Mouse (Mus musculus) frontal cortex, adult 2 months (tissue): ENCODE results near the gene Dnajb1. TPM values are rescaled to one million over a fixed set of nuclear protein-coding genes. Genes with fewer than 3 reads are reported as not detected.
A peak's percentile ranks its signal among the peaks of the same experiment; 100 is the strongest.
"Not testable (repeated sequence)": the region's sequence is repeated elsewhere in the genome, so short reads cannot be mapped to it uniquely, and the experiment has no call there.

Experiments used
- DNase-seq, 2 experiments: peaks; one replicate each; pipeline ENCODE4 v3.0.0; 2022; ENCODE audit warnings: low spot score in 1 of 2; ENCODE audit errors: extremely low spot score in 1 of 2
- polyA plus RNA-seq: library from polyadenylated mRNA; depleted of rRNA; stranded (reverse); fragments of >200 nt; gene quantifications from 2 replicates; pipeline ENCODE4 v1.2.3, GENCODE M21; 2012

Gene Dnajb1
- polyA plus RNA-seq, 1 experiment: 37.9 TPM

GRCm38 (mm10) chr8:83577384-83577791 lies 30.6 kb upstream of the Dnajb1 start:
- peak in 1 of 2 experiments; percentile 1 for DNase-seq

DNA sequence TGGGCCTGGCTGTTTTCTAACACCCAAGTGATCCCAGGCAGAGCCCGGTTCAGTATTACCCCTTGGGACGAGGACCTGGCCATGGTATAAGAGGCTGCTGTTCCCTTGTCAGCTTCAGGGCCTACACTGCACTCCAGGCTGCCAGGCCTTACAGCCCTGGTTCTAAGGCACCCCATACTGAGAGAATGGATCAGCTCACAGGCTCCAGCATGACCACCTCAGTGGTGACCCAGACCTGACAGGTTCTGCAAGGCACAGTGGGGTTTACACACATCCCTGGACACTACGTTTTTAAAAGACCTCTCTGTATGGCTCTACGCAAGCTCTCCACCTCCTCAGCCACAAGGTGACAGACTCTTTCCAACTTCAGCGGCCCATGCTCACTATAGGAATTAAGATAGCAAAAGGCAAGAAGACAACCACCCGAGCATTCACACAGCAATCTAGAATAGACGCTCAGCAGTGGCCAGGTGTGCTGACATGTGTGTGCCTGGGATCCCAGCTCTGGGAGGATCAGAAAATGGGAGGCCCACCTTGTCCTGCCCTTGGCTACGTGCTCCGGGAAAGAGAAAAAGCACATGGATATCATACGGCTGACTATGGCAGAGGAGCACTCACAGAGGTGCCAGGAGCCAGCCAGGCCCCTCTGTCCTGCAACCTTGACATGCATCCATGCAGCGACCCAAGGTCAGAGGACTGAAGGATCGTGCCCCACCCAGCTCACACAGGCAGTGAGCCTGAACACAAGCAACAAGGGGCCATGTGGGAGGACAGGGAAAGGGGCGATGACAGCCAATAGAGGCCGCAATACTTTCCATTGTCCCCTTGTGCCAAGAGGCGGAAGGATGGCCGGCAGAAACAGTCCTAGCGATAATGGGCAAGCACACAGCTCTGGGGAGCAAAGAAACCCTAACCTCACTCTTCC lies 29.6 kb upstream of the Dnajb1 start:
- DNase-seq: peak in 1 of 2 experiments; percentile 1

GRCm38 (mm10) chr8:83579676-83580075 lies 28.3 kb upstream of the Dnajb1 start:
- DNase-seq: no peak

DNA sequence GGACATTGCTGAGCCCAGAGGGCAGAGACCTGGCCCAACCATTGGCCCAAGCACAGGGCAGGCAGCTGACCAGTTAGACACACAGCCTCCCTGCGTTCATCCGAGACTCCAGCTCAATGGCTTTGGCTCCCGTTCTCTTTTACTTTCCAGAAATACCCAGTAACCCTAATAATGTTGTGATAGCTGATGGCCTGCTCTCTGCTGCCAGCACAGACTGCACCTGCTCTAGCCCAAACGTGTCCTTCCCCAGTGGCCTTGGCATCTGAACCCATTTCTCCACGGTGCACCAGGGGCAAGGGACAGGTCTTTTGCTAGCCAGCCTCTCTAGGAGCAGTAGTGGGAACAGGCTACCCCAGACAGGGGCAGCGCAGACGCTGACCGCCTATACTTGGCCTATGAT lies 27.2 kb upstream of the Dnajb1 start:
- no peak for DNase-seq

DNA sequence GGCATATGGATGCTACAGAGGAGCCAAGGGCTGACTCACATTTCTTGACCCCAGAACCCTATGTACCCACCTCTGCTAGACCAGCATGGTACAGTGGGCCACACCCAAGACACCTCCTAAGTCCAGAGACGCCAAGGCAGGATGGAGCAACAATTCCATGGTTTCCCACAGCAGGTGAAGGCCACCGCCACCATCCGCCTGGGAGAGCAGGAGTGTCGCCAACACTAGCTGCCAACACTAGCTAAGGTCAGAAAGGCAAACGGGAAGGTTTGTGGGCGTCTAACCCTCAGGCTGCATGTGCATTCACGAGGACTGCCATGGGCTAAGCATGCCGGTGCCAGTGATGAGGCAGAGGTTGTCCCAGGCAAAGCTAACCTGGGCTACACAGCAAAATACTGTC lies 25.8 kb upstream of the Dnajb1 start:
- no peak for DNase-seq

DNA sequence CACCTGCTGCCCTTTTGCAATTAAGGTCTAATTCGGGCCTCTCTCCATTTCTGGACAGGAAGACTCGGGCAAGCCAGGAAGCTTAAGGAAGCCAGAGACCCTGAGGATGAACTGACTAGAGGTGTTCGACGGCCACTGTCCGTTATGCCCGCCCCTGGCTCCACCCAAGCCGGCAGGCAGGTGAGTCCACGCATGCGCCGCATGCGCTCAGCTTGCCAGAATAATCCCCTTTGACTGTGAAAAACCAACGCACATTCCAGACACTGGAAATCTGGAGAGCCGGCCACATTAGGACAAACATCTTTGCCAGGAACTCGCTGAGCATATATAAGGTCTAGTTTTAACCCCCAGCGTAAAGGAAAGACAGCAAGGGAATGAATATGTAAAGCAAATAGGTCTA lies 24.8 kb upstream of the Dnajb1 start:
- no peak for DNase-seq

DNA sequence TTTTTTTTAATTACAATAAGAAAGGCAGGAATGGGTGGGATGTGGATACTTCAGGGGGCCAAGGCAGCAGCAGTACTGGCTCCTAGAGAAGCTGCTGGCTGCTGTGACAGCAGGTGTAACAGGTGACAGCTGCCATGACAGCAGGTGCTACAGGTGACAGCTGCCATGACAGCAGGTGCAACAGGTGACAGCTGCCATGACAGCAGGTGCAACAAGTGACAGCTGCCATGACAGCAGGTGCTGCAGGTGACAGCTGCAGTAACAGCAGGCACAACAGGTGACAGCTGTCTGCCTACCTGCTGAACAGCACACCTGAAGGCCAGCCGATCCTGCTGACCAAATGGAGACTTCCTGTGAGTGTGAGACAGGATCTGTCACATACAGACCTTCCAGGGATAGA lies 23.2 kb upstream of the Dnajb1 start:
- DNase-seq: no peak

GRCm38 (mm10) chr8:83585333-83585732 lies 22.7 kb upstream of the Dnajb1 start:
- DNase-seq: no peak

GRCm38 (mm10) chr8:83587644-83588043 lies 20.3 kb upstream of the Dnajb1 start:
- no peak for DNase-seq

DNA sequence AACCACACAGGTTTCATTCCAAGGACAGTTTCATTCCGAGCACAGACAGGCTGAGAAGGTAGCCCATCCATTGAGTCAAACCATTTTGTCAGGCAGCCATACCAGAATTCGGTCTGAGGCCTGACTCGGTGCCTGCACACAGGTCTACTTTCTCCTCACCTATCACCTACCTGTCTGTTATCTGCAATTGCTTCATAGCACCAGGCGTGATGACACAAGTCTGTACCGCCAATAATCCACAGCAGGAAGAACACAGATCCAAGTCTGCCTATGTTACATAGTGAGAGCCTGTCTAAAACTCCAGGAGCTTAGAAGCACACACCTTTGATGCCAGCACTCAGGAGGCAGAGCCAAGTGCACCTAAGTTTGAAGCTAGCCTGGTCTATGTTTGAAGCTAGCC lies 19.1 kb upstream of the Dnajb1 start:
- DNase-seq: no peak

- DNase-seq: no peak
Observed at GRCm38 (mm10) chr8:83590488-83591023, 17.4 kb upstream of the Dnajb1 start.

- no peak for DNase-seq
Observed at GRCm38 (mm10) chr8:83592682-83593081, 15.3 kb upstream of the Dnajb1 start.

DNA sequence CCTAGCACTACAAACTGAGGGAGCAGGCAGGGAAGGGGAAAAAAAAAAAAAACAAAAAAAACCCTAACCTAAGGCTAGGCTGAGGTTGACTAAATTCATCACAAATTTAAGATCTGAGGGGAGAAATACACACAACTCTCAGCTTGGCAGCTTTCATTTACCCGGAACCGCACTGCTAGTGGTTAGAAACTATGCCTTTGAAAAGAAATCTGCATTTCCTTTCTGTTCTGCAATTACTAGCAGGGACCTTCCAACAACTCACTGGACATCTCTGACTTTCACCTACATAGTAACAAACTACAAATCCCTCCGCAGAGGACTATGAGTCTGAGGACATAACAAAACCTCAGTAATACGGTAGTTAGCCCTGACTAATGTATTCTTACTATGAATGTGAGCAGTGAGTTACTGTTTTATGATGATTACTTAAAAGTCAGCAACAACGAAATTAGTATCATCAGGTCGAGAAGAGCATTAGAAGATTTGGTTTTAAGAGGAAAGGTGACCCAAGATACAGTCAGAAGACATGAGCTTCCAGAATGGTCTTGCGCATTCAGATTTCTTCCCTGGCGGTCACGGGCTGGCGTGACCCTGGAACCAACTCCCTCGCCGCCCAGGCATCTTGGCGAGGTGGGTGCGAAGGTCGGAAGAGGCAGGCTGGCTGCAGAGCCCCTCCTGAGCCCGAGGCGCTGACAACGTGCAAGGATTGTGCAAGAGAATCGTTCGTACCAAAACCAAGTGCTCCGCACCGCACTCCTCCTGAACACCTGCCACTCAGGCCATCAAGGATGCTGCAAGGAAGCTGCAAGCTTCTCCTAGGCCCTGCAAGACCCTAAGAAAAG lies 14.4 kb upstream of the Dnajb1 start:
- no peak for DNase-seq

GRCm38 (mm10) chr8:83594167-83595049 lies 13.6 kb upstream of the Dnajb1 start:
- peak; percentile 97 to 98 for DNase-seq

GRCm38 (mm10) chr8:83595050-83595345 lies 13.0 kb upstream of the Dnajb1 start:
- not testable (repeated sequence) for DNase-seq

DNA sequence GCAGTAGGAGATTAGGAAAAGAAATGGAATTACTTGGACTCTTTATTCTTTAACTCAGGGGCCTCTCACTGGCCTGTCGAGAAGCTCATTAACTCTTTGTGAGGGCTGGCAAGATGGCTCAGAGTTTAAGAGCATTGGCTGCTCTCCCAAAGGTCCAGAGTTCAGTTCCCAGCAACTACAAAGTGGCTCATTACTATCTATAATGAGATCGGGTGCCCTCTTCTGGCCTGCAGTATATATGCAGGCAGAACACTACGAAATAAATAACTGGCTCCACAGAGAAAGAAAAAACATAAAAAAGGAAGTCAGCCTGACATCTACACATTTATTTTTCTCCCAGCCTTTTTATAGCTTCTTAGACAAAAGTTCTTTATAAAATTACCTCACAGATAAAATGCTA lies 11.6 kb upstream of the Dnajb1 start:
- no peak for DNase-seq

DNA sequence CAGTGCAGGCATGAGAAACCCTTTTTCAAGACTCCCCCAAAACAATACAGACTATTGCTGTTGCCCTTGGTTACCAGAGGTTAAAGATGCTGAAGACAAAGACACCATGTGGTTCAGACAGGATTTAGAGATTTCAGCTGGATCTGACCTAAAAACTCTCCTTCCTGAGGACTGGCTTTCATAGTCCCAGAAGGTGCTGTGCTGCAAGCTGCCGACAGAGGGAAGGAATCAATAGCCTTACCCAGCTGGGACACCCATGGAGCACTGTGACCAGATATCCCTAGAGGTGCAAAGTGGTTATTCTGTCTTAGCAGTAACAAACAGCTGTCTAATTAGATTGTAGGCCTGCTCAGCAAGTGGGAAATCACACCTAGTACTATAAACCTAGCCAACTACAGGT lies 9.8 kb upstream of the Dnajb1 start:
- DNase-seq: no peak

DNA sequence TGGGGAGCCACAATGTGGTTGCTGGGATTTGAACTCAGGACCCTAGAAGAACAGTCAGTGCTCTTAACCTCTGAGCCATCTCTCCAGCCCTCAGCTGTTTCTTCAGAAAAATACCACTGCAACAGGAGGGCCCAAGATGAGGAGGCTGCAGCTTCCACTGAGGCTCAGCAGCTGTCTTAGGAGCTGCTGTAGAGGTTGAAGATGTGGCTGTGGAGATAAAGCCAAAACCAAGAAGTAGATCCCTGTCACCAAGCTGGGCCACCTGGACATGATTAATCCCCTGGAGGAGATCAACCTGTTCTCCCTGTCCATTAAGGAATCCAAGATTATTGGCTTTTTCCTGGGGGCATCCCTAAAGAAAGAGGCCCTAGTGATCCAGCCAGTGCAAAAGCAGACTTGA lies 8.2 kb upstream of the Dnajb1 start:
- DNase-seq: no peak

DNA sequence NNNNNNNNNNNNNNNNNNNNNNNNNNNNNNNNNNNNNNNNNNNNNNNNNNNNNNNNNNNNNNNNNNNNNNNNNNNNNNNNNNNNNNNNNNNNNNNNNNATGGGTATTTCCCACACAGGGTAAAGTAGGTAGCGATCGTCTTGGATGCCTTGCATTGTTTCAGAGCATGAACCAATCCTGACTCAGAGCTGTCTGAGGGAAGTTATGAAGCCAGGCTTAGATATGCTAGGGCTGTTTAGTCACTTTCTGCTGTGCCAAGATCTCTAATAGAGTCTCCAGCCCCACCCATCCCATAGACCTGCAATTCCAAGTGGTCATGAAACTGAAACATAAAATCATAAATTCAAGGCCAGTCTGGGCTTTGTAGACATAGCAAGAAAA lies 5.4 kb upstream of the Dnajb1 start:
- no peak for DNase-seq

GRCm38 (mm10) chr8:83608398-83608829 lies 421 bp downstream of the Dnajb1 start:
- peak in 1 of 2 experiments; percentile 80 for DNase-seq
